Mouse (Mus musculus) R1 (cell line): Measurements from ENCODE around the gene Casp12.
"Not testable (repeated sequence)": the region's sequence is repeated elsewhere in the genome, so short reads cannot be mapped to it uniquely, and the experiment has no call there.

Source experiments
- DNase-seq: peaks from one replicate; pipeline ENCODE4 v3.0.0-alpha.2; 2018; ENCODE audit warnings: low read depth, low spot score

Casp12 gene

DNA sequence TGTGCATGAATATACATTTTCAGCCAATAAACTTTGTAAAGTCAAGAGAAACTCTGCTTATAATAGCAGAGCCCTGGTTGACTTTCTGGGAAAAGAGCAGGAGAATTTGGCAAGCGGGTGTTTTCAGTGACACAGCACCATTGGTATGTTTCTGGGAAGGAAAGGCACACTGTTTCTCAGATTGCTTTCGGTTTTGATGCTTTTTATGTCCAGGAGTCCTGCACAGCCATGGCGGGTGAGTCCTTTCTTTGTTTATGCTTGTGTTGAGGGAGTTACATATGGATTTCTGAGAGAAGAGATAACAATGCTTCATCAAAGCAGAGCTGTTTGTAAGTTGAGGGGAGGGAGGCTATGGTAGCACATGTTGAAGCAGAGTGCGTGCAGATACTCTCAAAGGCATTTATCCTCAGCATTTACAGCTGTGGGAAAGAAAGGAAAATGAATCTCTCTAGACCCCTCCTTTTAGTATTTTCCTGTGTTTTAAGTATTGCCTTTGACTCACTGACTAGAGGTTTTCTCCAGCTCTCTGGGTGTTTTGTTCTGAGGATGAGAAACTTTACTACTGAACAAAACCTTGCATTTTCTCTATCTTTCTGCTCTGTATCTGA lies at the start of gene Casp12:
Gene Casp12 (plus strand): TSS at position 140 of the 608 bp plus-strand sequence.
- DNase-seq: no peak

- no peak for DNase-seq
Measured at GRCm38 (mm10) chr9:5296354-5297237, 48.6 kb upstream of the Casp12 start.

DNA sequence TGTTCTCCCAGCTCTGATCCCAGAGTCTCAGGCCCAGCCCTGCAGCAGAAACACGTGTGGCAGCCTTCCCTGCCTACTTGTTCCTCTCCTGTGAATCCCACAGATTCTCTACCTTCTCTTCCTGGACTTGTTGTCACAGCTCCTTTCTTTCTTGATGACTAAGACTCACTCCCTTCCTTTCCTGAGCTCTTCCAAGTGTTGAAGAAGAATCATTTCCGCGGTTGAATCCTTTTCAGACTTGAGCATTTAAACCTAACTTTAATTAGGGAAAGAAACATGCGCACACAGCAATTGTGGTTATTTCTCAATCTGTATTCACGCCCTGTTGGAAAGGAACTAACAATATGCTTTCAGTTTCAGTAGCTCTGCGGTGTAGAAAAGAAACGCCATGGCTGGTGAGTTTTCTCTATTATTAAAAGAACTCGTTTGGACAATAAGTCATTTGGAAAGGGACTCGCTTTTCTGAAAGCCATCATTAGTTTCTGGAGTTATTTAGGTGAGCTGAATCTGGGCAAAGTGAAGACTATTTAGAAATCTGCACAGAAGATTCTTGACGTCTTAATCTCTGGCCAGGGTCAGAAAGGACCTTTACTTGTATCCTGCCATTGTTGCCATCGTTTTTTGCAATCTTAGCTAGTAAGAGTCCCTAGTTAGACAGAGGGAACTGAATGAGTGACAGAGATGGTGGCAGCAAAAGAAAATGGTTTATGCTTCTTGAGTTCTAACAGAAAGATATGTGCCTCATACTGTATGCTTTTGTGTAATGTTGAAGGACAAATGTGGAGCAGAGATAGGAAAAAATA lies 46.7 kb upstream of the Casp12 start, which contains the start of gene Casp1:
Gene Casp1 (plus strand): TSS at position 189 of the 803 bp plus-strand sequence.
- DNase-seq: no peak

DNA sequence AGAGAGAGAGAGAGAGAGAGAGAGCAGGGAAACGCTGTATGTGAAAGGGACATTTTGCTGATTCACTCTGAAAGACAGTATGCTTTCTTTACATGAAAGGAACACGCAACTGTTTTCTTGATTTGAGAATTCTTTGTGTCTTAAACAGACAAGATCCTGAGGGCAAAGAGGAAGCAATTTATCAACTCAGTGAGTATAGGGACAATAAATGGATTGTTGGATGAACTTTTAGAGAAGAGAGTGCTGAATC lies 46.2 kb upstream of the Casp12 start:
- no peak for DNase-seq

- no peak for DNase-seq
Measured at GRCm38 (mm10) chr9:5308561-5308960, 36.7 kb upstream of the Casp12 start, which contains the start of gene Casp4. Casp4 (plus strand) TSS chr9:5308828.

DNA sequence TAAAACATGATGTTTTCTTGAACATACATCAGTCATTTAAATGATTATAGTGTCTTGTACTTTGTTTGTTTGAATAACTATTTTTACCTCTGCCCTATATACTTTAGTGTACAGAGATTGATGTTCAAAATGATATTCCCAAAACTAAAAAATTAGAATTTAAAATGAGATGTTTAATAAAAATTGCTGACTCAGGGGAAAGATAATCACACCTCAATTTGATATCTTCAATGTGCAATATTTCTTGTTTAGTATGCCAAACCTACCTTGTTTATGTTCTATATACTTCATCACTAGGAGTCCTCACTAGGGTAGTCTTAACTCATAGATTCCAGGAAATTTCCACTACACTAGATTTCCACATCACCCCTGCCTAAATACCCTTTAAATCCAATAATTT lies 35.1 kb upstream of the Casp12 start:
- DNase-seq: no peak

DNA sequence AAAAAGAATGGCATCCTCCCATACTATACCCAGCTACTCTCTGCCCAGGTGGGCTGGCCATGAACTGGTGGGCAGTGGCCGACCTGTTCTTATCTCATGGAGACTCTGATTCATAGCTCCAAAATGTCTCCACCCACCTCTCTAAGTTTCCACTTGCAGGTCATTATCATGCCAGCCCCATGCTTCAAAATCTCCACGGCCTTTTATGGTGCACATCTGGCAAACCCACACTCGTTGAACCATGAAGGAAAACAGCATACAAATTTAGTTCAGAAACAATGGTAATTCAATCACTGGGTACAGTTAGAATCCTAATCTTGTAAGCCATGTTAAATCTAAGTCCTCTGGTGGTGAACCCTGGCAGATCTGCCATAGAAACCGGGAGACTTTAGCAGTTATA lies 33.8 kb upstream of the Casp12 start:
- no peak for DNase-seq

DNA sequence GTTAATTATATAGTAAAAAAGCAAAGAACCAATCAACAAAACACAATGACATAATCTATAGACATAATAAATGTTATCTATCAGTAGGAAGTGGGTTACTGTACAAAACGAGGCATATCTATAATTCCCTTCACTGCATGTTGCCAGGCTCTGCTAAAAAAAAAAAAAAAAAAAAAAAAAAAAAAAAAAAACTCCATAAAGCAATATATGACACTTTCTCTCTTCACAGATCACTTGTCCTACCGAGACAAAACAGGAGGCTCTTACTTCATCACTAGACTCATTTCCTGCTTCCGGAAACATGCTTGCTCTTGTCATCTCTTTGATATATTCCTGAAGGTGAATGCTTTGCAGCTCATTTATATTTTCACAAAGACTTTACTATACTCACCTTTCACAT lies 17.0 kb upstream of the Casp12 start:
- DNase-seq: no peak

DNA sequence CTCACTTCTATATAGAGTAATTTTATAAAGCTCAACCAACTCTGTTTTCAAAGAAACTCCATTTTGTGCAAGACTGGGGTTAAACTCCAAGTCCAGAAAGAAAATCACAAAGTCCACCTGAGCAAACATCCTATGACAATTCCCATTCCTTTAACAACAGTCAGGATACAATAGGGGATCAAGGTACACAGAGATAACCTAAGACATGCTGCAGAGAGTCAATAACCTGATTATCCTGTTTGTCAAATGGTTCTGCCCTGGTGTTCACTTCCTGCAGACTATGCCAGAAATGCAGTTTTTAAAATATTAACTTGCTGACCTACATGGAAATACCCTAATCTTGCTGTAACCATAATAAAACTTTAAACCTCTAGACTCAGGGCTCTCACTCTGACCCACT lies 12.8 kb upstream of the Casp12 start:
- DNase-seq: no peak

GRCm38 (mm10) chr9:5333422-5333821 lies 11.8 kb upstream of the Casp12 start:
- DNase-seq: no peak

DNA sequence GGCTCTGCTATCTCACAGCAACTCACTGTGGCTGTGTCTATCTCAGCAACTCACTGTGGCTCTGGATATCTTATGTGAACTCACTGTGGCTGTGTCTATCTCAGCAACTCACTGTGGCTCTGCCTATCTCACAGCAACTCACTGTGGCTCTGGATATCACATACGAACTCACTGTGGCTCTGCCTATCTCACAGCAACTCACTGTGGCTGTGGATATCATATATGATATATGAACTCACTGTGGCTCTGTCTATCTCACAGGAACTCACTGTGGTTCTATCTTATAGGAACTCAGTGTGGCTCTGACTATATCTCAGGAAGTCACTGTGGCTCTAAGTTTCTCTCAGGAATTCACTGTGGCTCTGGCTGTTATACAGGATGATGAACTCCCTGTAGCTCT lies 2.1 kb upstream of the Casp12 start:
- no peak for DNase-seq

DNA sequence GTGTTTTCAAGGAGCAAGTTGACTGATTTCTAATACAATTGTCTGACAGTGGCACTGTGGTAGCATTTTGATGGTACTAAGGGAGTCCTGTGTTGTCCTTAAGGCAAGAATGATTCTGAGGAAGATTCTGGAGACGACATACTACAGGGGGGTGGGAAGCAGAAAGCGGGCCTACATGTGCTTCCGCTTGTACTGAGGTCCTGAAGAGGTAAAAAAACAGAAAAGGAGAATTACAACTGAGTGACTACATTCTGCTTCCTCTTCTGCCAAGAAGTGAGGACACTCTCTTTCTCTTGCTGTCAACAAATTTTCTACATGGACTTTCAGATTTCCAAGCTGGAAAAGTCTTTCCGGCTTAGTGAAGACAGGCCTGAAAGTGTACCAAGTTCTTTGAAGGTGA lies 1.1 kb upstream of the Casp12 start:
- no peak for DNase-seq

GRCm38 (mm10) chr9:5347381-5347780 lies 2.2 kb downstream of the Casp12 start:
- no peak for DNase-seq

GRCm38 (mm10) chr9:5353673-5354072 lies 8.4 kb downstream of the Casp12 start:
- DNase-seq: no peak

GRCm38 (mm10) chr9:5356801-5357200 lies 11.6 kb downstream of the Casp12 start:
- no peak for DNase-seq

GRCm38 (mm10) chr9:5393561-5393960 lies 48.3 kb downstream of the Casp12 start:
- DNase-seq: no peak

DNA sequence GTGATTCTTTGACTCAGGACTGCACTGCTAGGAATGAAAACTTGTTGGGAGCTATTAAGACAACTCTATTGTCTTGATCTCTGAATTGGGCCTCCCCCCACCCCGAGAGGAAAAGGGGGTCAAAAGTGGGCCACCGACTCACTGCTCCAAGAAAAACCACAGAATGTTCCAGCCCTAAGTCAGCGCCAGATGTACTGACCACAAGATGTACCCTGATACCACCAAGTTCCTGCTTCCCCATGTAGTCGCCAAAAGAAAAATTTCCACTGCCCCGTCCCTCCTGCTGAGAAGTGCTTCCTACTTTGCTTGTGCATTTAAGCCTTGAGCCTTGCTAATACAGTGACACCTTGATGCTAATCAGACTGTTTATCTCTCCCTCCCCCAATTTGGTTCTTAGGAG lies 50.6 kb downstream of the Casp12 start:
- not testable (repeated sequence) for DNase-seq

GRCm38 (mm10) chr9:5410988-5411568 lies 65.8 kb downstream of the Casp12 start:
- DNase-seq: no peak

DNA sequence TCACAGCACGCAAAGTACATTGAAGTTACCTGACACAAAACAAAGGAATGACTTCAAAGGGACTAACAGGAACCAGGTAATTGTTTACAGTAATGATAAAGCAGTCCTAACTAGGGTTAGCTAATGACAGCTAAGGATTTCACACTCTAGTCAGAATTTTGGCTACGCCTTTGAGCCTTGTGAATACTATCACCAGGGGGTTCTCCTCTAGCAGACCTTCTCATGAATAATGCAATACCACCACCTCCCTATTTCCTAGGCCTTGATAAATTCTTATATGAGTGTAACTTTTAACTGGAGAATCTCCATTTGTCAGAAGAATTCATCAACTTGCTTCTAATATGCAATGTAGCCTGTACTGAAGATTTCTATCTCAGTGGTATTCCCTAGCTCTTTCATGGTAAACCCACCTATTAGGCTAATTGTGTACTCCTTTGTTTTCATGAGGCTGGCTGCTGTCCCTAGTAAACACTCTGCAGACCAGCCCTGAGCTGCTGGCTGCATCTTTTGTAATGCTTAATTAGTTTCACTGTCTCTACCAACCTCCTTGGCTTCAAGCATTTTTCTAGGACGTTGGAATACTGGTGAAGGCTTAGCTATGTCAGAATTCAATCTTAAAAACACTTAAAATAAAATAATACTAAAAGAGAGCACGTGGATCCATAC lies 67.3 kb downstream of the Casp12 start:
- peak; percentile 87 for DNase-seq

DNA sequence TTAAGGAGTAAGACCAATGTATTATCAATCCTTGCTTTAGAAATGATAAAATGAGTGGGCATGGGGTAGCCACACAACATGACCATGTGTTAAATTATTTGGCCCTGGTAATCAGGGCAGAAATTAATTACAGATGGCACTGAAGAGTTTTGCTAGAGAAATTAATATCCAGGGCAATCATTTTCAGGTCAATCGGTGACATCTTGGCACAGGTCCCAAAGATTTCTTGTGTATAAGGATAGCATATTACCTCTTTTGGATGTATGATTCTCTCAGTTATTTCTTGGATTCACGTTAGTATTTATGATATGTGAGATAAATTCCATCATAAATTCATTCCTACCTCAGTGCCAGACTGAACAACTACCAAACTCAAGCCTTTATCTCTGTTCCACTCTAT lies 72.6 kb downstream of the Casp12 start:
- no peak for DNase-seq
